Mouse (Mus musculus): Measurements from ENCODE around the gene Treh. TPM values are rescaled to one million over a fixed set of nuclear protein-coding genes. Genes with fewer than 3 reads are reported as not detected.

The Treh gene
- polyA plus RNA-seq, 1 experiment from 2014 or later, result not detected

GRCm38 (mm10) chr9:44719632-44720357 is 46.8 kb downstream of the Treh start:
- peak overlapping the region; percentile 89 for H3K9ac ChIP-seq (replicated peaks)

GRCm38 (mm10) chr9:44720358-44721153 is 47.5 kb downstream of the Treh start:
- Histone ChIP-seq H3K4me1 (peaks cover 59% of the 10 kb centered on the region), H3K9me3 (no peaks in the 10 kb centered on the region), H3K9ac (replicated peaks) (peak overlapping the region; percentile 89), H3K27me3 (no peaks in the 10 kb centered on the region), H3K4me3 (peak overlapping the region; percentile 76), H3K36me3 (peaks cover 22% of the 10 kb centered on the region), H3K4me2 (replicated peaks) (peak overlapping the region; percentile 83), H3K27ac (replicated peaks) (peak overlapping the region; percentile 85)
- 26% methylated on average over 9 of the region's 9 CpGs for WGBS
- peak; percentile 50 for ATAC-seq (ENCODE audit: low FRiP score, low read depth)

More at GRCm38 (mm10) chr9:44719632-44720357, 46.8 kb downstream of the Treh start:
- H3K9me3 ChIP-seq, result no peaks in the 10 kb centered on the region
- no peaks in the 10 kb centered on the region for H3K27me3 ChIP-seq
- peak overlapping the region; percentile 85 for H3K27ac ChIP-seq (replicated peaks)
- peaks cover 30% of the 10 kb centered on the region for H3K36me3 ChIP-seq
- peak overlapping the region; percentile 76 for H3K4me3 ChIP-seq
- peak overlapping the region; percentile 83 for H3K4me2 ChIP-seq (replicated peaks)
- ATAC-seq (ENCODE audit: low FRiP score, low read depth), result no peak
- WGBS, result 73% methylated on average over 8 of the region's 8 CpGs
- peaks cover 51% of the 10 kb centered on the region for H3K4me1 ChIP-seq

- H3K36me3 ChIP-seq, result peaks cover 14% of the 10 kb centered on the region
- peak; percentile 90 for ATAC-seq (ENCODE audit: low FRiP score, low read depth)
- H3K9ac ChIP-seq (replicated peaks), result peak overlapping the region; percentile 89
- no peaks in the 10 kb centered on the region for H3K9me3 ChIP-seq
- H3K27me3 ChIP-seq, result peaks cover under 1% of the 10 kb centered on the region; the same call in 1 of the 2 replicates
- H3K27ac ChIP-seq (replicated peaks), result peak overlapping the region; percentile 85
- H3K4me1 ChIP-seq, result peaks cover 67% of the 10 kb centered on the region
- H3K4me3 ChIP-seq, result peak overlapping the region; percentile 76
- peak overlapping the region; percentile 83 for H3K4me2 ChIP-seq (replicated peaks)
- 1% methylated on average over 39 of the region's 40 CpGs for WGBS
Measured at GRCm38 (mm10) chr9:44721154-44721876, 48.3 kb downstream of the Treh start.

- Histone ChIP-seq H3K9ac (replicated peaks) (no peak overlapping the region), H3K9me3 (no peaks in the 10 kb centered on the region), H3K36me3 (peaks cover 10% of the 10 kb centered on the region; the same call in 1 of the 2 replicates), H3K27me3 (peaks cover 3% of the 10 kb centered on the region; the same call in 1 of the 2 replicates), H3K27ac (replicated peaks) (peak overlapping the region; percentile 85; the same call in 1 of the 2 replicates), H3K4me3 (peak overlapping the region; percentile 76; the same call in 1 of the 2 replicates), H3K4me1 (peaks cover 72% of the 10 kb centered on the region), H3K4me2 (replicated peaks) (peak overlapping the region; percentile 83)
- WGBS, result 84% methylated on average over 3 of the region's 3 CpGs
- no peak for ATAC-seq (ENCODE audit: low FRiP score, low read depth)
Measured at GRCm38 (mm10) chr9:44721877-44722186, 48.8 kb downstream of the Treh start.

GRCm38 (mm10) chr9:44722575-44722974 is 49.5 kb downstream of the Treh start:
- Histone ChIP-seq H3K4me1 (peaks cover 76% of the 10 kb centered on the region), H3K9me3 (no peaks in the 10 kb centered on the region), H3K27me3 (peaks cover 3% of the 10 kb centered on the region; the same call in 1 of the 2 replicates), H3K9ac (replicated peaks) (no peak overlapping the region), H3K4me2 (replicated peaks) (no peak overlapping the region), H3K36me3 (peaks cover 4% of the 10 kb centered on the region; the same call in 1 of the 2 replicates), H3K4me3 (no peak overlapping the region), H3K27ac (replicated peaks) (peak overlapping the region; percentile 70)
- 0 out of 2 replicates have a peak, but pooled peaks have one; percentile 20 for ATAC-seq (ENCODE audit: low FRiP score, low read depth)
- 71% methylated on average over 7 of the region's 7 CpGs for WGBS

GRCm38 (mm10) chr9:44723008-44723407 is 50.0 kb downstream of the Treh start:
- ATAC-seq (ENCODE audit: low FRiP score, low read depth), result no peak
- WGBS, result 60% methylated on average over 7 of the region's 7 CpGs
- Histone ChIP-seq H3K9me3 (no peaks in the 10 kb centered on the region), H3K4me1 (peaks cover 76% of the 10 kb centered on the region), H3K9ac (replicated peaks) (no peak overlapping the region), H3K4me3 (no peak overlapping the region), H3K36me3 (peaks cover under 1% of the 10 kb centered on the region; the same call in 1 of the 2 replicates), H3K4me2 (replicated peaks) (no peak overlapping the region), H3K27me3 (peaks cover 3% of the 10 kb centered on the region; the same call in 1 of the 2 replicates), H3K27ac (replicated peaks) (peak overlapping the region; percentile 70)

GRCm38 (mm10) chr9:44723521-44724041 is 50.5 kb downstream of the Treh start:
- Histone ChIP-seq H3K4me3 (no peak overlapping the region), H3K4me1 (peaks cover 76% of the 10 kb centered on the region), H3K4me2 (replicated peaks) (no peak overlapping the region), H3K36me3 (no peaks in the 10 kb centered on the region), H3K27me3 (peaks cover 3% of the 10 kb centered on the region; the same call in 1 of the 2 replicates), H3K9me3 (no peaks in the 10 kb centered on the region), H3K9ac (replicated peaks) (no peak overlapping the region), H3K27ac (replicated peaks) (peak overlapping the region; percentile 70)
- WGBS, result 73% methylated on average over 11 of the region's 11 CpGs
- no peak for ATAC-seq (ENCODE audit: low FRiP score, low read depth)

- H3K4me2 ChIP-seq (replicated peaks), result no peak overlapping the region
- no peaks in the 10 kb centered on the region for H3K9me3 ChIP-seq
- no peak for ATAC-seq (ENCODE audit: low FRiP score, low read depth)
- H3K27me3 ChIP-seq, result peaks cover 3% of the 10 kb centered on the region; the same call in 1 of the 2 replicates
- H3K9ac ChIP-seq (replicated peaks), result no peak overlapping the region
- no peak overlapping the region for H3K4me3 ChIP-seq
- no peaks in the 10 kb centered on the region for H3K36me3 ChIP-seq
- H3K4me1 ChIP-seq, result peaks cover 73% of the 10 kb centered on the region
- WGBS, result 32% methylated on average over 6 of the region's 6 CpGs
- H3K27ac ChIP-seq (replicated peaks), result peak overlapping the region; percentile 70
Measured at GRCm38 (mm10) chr9:44724223-44724622, 51.2 kb downstream of the Treh start.

- 43% methylated on average over 2 of the region's 2 CpGs for WGBS
- peaks cover 3% of the 10 kb centered on the region; the same call in 1 of the 2 replicates for H3K27me3 ChIP-seq
- ATAC-seq (ENCODE audit: low FRiP score, low read depth), result no peak
- H3K27ac ChIP-seq (replicated peaks), result peak overlapping the region; percentile 11; the same call in 1 of the 2 replicates
- no peak overlapping the region for H3K9ac ChIP-seq (replicated peaks)
- no peaks in the 10 kb centered on the region for H3K9me3 ChIP-seq
- H3K4me1 ChIP-seq, result peaks cover 68% of the 10 kb centered on the region
- no peak overlapping the region for H3K4me2 ChIP-seq (replicated peaks)
- H3K36me3 ChIP-seq, result no peaks in the 10 kb centered on the region
- H3K4me3 ChIP-seq, result no peak overlapping the region
Measured at GRCm38 (mm10) chr9:44724665-44725064, 51.6 kb downstream of the Treh start.

GRCm38 (mm10) chr9:44726431-44727146 is 53.6 kb downstream of the Treh start:
- peak overlapping the region; percentile 49; the same call in 1 of the 2 replicates for H3K27ac ChIP-seq (replicated peaks)

GRCm38 (mm10) chr9:44727441-44727840 is 54.4 kb downstream of the Treh start:
- H3K9me3 ChIP-seq, result no peaks in the 10 kb centered on the region
- H3K4me1 ChIP-seq, result peaks cover 48% of the 10 kb centered on the region
- H3K4me3 ChIP-seq, result no peak overlapping the region
- H3K27ac ChIP-seq (replicated peaks), result peak overlapping the region; percentile 15; the same call in 1 of the 2 replicates
- peaks cover 7% of the 10 kb centered on the region for H3K27me3 ChIP-seq
- H3K4me2 ChIP-seq (replicated peaks), result no peak overlapping the region
- WGBS, result 51% methylated on average over 5 of the region's 5 CpGs
- H3K36me3 ChIP-seq, result no peaks in the 10 kb centered on the region
- H3K9ac ChIP-seq (replicated peaks), result no peak overlapping the region
- no peak for ATAC-seq (ENCODE audit: low FRiP score, low read depth)

More at GRCm38 (mm10) chr9:44726431-44727146, 53.6 kb downstream of the Treh start:
- 41% methylated on average over 10 of the region's 10 CpGs for WGBS
- H3K9ac ChIP-seq (replicated peaks), result 0 out of 2 replicates have a peak overlapping the region, but pooled peaks have one; percentile 37
- peaks cover 3% of the 10 kb centered on the region; the same call in 1 of the 2 replicates for H3K27me3 ChIP-seq
- H3K9me3 ChIP-seq, result no peaks in the 10 kb centered on the region
- no peak overlapping the region for H3K4me2 ChIP-seq (replicated peaks)
- no peak for ATAC-seq (ENCODE audit: low FRiP score, low read depth)
- H3K4me1 ChIP-seq, result peaks cover 56% of the 10 kb centered on the region
- H3K36me3 ChIP-seq, result no peaks in the 10 kb centered on the region
- no peak overlapping the region for H3K4me3 ChIP-seq

Data from midbrain, embryonic 12.5 days (tissue).